Mouse (Mus musculus) limb, embryonic 15.5 days (tissue): Measurements from ENCODE around the gene Ccdc194. TPM values are rescaled to one million over a fixed set of nuclear protein-coding genes. Genes with fewer than 3 reads are reported as not detected.
A peak's percentile ranks its signal among the peaks of the same experiment; 100 is the strongest.

Experiments
- ATAC-seq: fragments of 200-750 bp; cut with Nextera tagmentation; 2 replicates; pipeline ENCODE4 v1.8.0; 2017; ENCODE audit warnings: low read depth, moderate TSS enrichment; ENCODE audit not compliant: insufficient number of reproducible peaks, low FRiP score, low TSS enrichment
- H3K27ac ChIP-seq: fragments of 300-500 bp; sonication (generic); 2 replicates; pipeline ENCODE4 v1.5.1; 2015; ENCODE audit warnings: moderate library complexity, mild to moderate bottlenecking, inconsistent platforms
- H3K27me3 ChIP-seq: fragments of 300-500 bp; sonication (generic); 2 replicates; pipeline ENCODE4 v1.6.1; 2015; ENCODE audit warnings: inconsistent platforms
- H3K36me3 ChIP-seq: fragments of 300-500 bp; sonication (generic); 2 replicates; pipeline ENCODE4 v1.6.1; 2015; ENCODE audit warnings: inconsistent platforms
- H3K4me1 ChIP-seq: fragments of 300-500 bp; sonication (generic); 2 replicates; pipeline ENCODE4 v1.6.1; 2015; ENCODE audit warnings: inconsistent platforms
- H3K4me2 ChIP-seq: fragments of 300-500 bp; sonication (generic); 2 replicates; pipeline ENCODE4 v1.6.1; 2015; ENCODE audit warnings: mild to moderate bottlenecking, inconsistent platforms
- H3K4me3 ChIP-seq: fragments of 300-500 bp; sonication (generic); 2 replicates; pipeline ENCODE4 v1.5.1; 2015; ENCODE audit warnings: mild to moderate bottlenecking, inconsistent platforms
- H3K9ac ChIP-seq: fragments of 300-500 bp; sonication (generic); 2 replicates; pipeline ENCODE4 v1.6.1; 2015; ENCODE audit warnings: inconsistent platforms
- H3K9me3 ChIP-seq: fragments of 300-500 bp; sonication (generic); 2 replicates; pipeline ENCODE4 v1.6.1; 2016; ENCODE audit warnings: inconsistent platforms
- WGBS: fragments of 180-500 bp; shearing (Covaris S2); methylation state at CpG from one replicate; pipeline ENCODE4 v1.1.7; 2015; 5-methylcytosine and 5-hydroxymethylcytosine counted together
- polyA plus RNA-seq: library from polyadenylated mRNA; unstranded; fragments of >200 nt; fragmentation: Nextera tagmentation; extraction: Ambion mirVana; gene quantifications from 2 replicates; pipeline ENCODE4 v1.2.1, GENCODE M21; 2015

Gene Ccdc194
- polyA plus RNA-seq, 1 experiment from 2014 or later: 1.5 TPM

- no peak within 1 kb of the TSS for H3K4me2 ChIP-seq
- H3K9me3 ChIP-seq: no peaks in the 10 kb centered on the region
- H3K9ac ChIP-seq: no peak within 1 kb of the TSS
- H3K36me3 ChIP-seq: no peaks in the 10 kb centered on the region
- WGBS: 71% methylated on average over 3 of the region's 3 CpGs
- H3K27me3 ChIP-seq: peaks cover 51% of the 10 kb centered on the region
- H3K4me3 ChIP-seq: no peak within 1 kb of the TSS
- H3K27ac ChIP-seq: no peak within 1 kb of the TSS
- H3K4me1 ChIP-seq: peaks cover 31% of the 10 kb centered on the region
- ATAC-seq: no peak
These were observed 41.0 kb upstream of the Ccdc194 start, which contains the start of gene Nxnl1 for GRCm38 (mm10) chr8:71566501-71566900. TSS of gene Nxnl1 (minus strand) at chr8:71566601.

DNA sequence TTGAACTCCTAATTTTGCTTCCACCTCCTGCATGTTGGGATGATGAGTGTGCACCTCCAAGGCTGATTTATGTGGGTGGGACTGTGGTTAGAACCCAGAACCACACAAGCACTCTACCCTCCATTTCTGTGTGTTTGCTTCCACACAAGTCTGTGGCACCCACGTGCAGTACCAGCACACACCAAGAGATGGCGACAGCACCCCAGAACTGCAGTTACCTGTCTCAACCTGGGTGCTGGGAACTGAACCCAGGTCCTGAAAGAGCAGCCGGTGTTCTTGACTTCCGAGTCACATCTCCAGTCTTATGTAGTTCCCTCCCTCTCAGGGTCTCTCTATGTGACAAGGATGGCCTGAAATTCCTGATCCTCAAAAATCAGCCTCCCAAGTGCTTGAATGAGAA lies 38.5 kb upstream of the Ccdc194 start:
- Histone ChIP-seq H3K4me1 (peaks cover 21% of the 10 kb centered on the region), H3K9me3 (no peaks in the 10 kb centered on the region), H3K4me3 (no peak overlapping the region), H3K36me3 (no peaks in the 10 kb centered on the region), H3K27me3 (peaks cover 73% of the 10 kb centered on the region), H3K9ac (no peak overlapping the region), H3K27ac (no peak overlapping the region), H3K4me2 (no peak overlapping the region)
- WGBS: 86% methylated on average over 4 of the region's 4 CpGs
- no peak for ATAC-seq

GRCm38 (mm10) chr8:71562751-71563150 lies 37.2 kb upstream of the Ccdc194 start:
- Histone ChIP-seq H3K4me3 (peak overlapping the region; percentile 32), H3K36me3 (no peaks in the 10 kb centered on the region), H3K4me1 (peaks cover 23% of the 10 kb centered on the region), H3K27ac (no peak overlapping the region), H3K9me3 (no peaks in the 10 kb centered on the region), H3K27me3 (peaks cover 77% of the 10 kb centered on the region), H3K4me2 (peak overlapping the region; percentile 54), H3K9ac (no peak overlapping the region)
- no peak for ATAC-seq
- WGBS: 1% methylated on average over 33 of the region's 33 CpGs

- H3K4me1 ChIP-seq: peaks cover 23% of the 10 kb centered on the region
- no peak overlapping the region for H3K4me2 ChIP-seq
- no peak overlapping the region for H3K27ac ChIP-seq
- no peaks in the 10 kb centered on the region for H3K36me3 ChIP-seq
- no peak overlapping the region for H3K9ac ChIP-seq
- 4% methylated on average over 15 of the region's 15 CpGs for WGBS
- no peak overlapping the region for H3K4me3 ChIP-seq
- H3K27me3 ChIP-seq: peaks cover 83% of the 10 kb centered on the region
- no peaks in the 10 kb centered on the region for H3K9me3 ChIP-seq
- no peak for ATAC-seq
These were observed 35.9 kb upstream of the Ccdc194 start for GRCm38 (mm10) chr8:71561401-71561800.

GRCm38 (mm10) chr8:71560765-71561164 lies 35.3 kb upstream of the Ccdc194 start:
- WGBS: 84% methylated on average over 5 of the region's 5 CpGs
- no peak for ATAC-seq
- Histone ChIP-seq H3K27me3 (peaks cover 84% of the 10 kb centered on the region), H3K4me1 (peaks cover 23% of the 10 kb centered on the region), H3K27ac (no peak overlapping the region), H3K9ac (no peak overlapping the region), H3K4me3 (no peak overlapping the region), H3K4me2 (no peak overlapping the region), H3K36me3 (no peaks in the 10 kb centered on the region), H3K9me3 (no peaks in the 10 kb centered on the region)

GRCm38 (mm10) chr8:71560071-71560470 lies 34.6 kb upstream of the Ccdc194 start:
- no peaks in the 10 kb centered on the region for H3K36me3 ChIP-seq
- ATAC-seq: no peak
- no peak overlapping the region for H3K9ac ChIP-seq
- H3K27ac ChIP-seq: no peak overlapping the region
- H3K4me2 ChIP-seq: no peak overlapping the region
- H3K4me3 ChIP-seq: no peak overlapping the region
- 75% methylated on average over 3 of the region's 3 CpGs for WGBS
- peaks cover 87% of the 10 kb centered on the region for H3K27me3 ChIP-seq
- no peaks in the 10 kb centered on the region for H3K9me3 ChIP-seq
- peaks cover 23% of the 10 kb centered on the region for H3K4me1 ChIP-seq

GRCm38 (mm10) chr8:71558958-71559690 lies 33.6 kb upstream of the Ccdc194 start:
- peak overlapping the region; percentile 69 for H3K4me2 ChIP-seq
- H3K9me3 ChIP-seq: no peaks in the 10 kb centered on the region
- H3K9ac ChIP-seq: peak overlapping the region; percentile 28; the same call in 1 of the 2 replicates
- no peak overlapping the region for H3K27ac ChIP-seq
- H3K36me3 ChIP-seq: no peaks in the 10 kb centered on the region
- H3K27me3 ChIP-seq: peaks cover 84% of the 10 kb centered on the region
- whole genome bisulfite sequencing: 2% methylated on average over 24 of the region's 24 CpGs
- H3K4me3 ChIP-seq: peak overlapping the region; percentile 40
- ATAC-seq: peak; percentile 32; the same call in 1 of the 2 replicates
- peaks cover 23% of the 10 kb centered on the region for H3K4me1 ChIP-seq

DNA sequence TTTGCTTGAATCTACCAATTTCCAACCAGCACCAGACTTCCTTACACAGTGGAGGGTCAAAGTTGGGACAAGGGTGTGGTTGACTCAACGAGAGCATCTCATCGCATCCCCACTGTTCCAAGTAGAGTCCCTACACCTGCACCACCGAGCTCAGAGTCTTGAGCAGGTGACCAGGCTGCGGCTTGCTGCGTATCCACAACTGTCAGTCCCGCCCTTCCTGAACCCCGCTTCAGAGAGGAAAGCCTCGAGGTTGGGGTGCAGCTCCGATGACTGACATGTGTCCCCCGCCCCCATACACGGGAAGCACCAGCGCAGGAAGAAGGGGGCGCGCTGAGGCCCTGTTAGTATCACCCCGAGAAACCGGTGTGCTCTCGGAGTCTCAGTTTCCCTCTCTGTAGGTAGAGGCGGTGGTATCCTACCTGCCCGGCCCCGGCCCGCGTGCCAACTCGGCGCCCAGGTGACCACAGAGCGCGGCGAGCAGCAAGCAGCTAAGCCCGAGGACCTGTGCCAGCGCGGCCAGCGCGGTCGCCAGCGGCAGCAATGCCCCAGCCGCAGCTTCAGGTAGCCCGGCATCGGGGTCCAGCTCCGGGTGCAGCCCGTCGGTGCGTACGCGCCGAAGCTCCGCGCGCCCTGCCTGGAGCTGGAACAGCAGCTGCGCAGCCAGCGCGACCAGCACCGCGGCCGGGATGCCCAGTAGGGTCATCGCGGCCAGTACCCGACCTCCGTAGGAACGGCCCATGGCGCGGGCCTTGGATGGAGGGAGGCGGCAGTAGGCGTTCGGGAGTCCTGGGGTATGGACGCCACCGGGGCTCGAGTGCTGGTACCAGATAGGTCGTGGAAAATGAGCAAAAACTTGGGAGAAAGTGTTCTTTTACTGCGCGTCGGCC lies 32.8 kb upstream of the Ccdc194 start, which contains the start of gene Tmem221:
TSS of gene Tmem221 (minus strand) at position 801 of the 887 bp plus-strand sequence.
- ATAC-seq: no peak
- WGBS: 5% methylated on average over 70 of the region's 70 CpGs
- H3K4me1 ChIP-seq: peaks cover 23% of the 10 kb centered on the region
- H3K27ac ChIP-seq: no peak within 1 kb of the TSS
- no peaks in the 10 kb centered on the region for H3K36me3 ChIP-seq
- peak within 1 kb of the TSS; percentile 28; the same call in 1 of the 2 replicates for H3K9ac ChIP-seq
- peaks cover 78% of the 10 kb centered on the region for H3K27me3 ChIP-seq
- no peaks in the 10 kb centered on the region for H3K9me3 ChIP-seq
- H3K4me2 ChIP-seq: peak within 1 kb of the TSS; percentile 69
- peak within 1 kb of the TSS; percentile 40 for H3K4me3 ChIP-seq

DNA sequence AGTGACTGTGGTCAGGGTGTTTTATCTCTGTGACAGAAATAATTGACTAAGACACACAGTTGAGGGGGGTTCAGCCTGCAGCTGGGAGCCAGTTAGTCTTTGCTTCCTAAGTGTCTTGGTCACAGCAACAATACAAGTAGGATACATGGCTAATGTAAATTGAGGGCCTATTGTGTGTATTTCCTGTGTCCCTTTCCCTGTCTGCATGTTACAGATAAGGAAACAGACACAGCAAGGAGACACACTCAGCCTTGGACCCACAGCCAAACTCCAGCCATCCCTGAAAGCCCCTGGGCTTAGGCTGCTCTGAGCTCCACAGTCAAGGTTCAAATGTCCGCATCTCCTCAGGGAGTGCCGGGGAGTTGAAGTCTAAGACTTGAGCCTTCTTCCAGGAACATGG lies 29.1 kb upstream of the Ccdc194 start:
- WGBS: 81% methylated on average over 2 of the region's 2 CpGs

GRCm38 (mm10) chr8:71554001-71554400 lies 28.5 kb upstream of the Ccdc194 start:
- Histone ChIP-seq H3K36me3 (peaks cover 4% of the 10 kb centered on the region; the same call in 1 of the 2 replicates), H3K9ac (no peak overlapping the region), H3K27ac (no peak overlapping the region), H3K4me1 (peaks cover 10% of the 10 kb centered on the region), H3K27me3 (peaks cover 38% of the 10 kb centered on the region), H3K9me3 (no peaks in the 10 kb centered on the region), H3K4me2 (no peak overlapping the region), H3K4me3 (no peak overlapping the region)
- no peak for ATAC-seq
- 72% methylated on average over 6 of the region's 6 CpGs for WGBS

More for the DNA sequence above, 29.1 kb upstream of the Ccdc194 start:
- peaks cover 13% of the 10 kb centered on the region for H3K4me1 ChIP-seq
- ATAC-seq: no peak
- no peak overlapping the region for H3K27ac ChIP-seq
- H3K9ac ChIP-seq: no peak overlapping the region
- H3K27me3 ChIP-seq: peaks cover 44% of the 10 kb centered on the region
- H3K9me3 ChIP-seq: no peaks in the 10 kb centered on the region
- H3K4me2 ChIP-seq: no peak overlapping the region
- no peak overlapping the region for H3K4me3 ChIP-seq
- no peaks in the 10 kb centered on the region for H3K36me3 ChIP-seq

GRCm38 (mm10) chr8:71552770-71553169 lies 27.3 kb upstream of the Ccdc194 start:
- no peak for ATAC-seq
- Histone ChIP-seq H3K27ac (no peak overlapping the region), H3K36me3 (peaks cover 14% of the 10 kb centered on the region), H3K4me3 (no peak overlapping the region), H3K4me1 (no peaks in the 10 kb centered on the region), H3K27me3 (peaks cover 25% of the 10 kb centered on the region), H3K9ac (no peak overlapping the region), H3K9me3 (no peaks in the 10 kb centered on the region), H3K4me2 (no peak overlapping the region)
- 44% methylated on average over 6 of the region's 6 CpGs for WGBS

DNA sequence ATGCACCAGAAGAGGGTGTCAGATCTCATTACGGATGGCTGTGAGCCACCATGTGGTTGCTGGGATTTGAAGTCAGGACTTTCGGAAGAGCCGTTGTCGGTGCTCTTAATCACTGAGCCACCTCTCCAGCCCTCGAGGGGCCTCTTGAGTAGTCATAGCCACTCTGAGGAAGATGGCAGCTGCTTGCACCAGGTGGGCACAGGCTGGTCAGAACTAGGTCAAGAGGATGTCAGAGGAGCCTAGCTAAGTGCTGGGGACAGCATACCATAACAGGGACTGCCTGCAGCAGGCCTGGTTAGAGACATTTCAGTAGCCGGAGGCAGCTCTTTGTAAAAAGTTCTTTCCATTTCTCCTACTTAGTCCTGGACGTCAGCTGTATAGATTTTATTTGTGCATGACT lies 25.2 kb upstream of the Ccdc194 start:
- ATAC-seq: no peak
- Histone ChIP-seq H3K9me3 (no peaks in the 10 kb centered on the region), H3K4me2 (no peak overlapping the region), H3K4me1 (no peaks in the 10 kb centered on the region), H3K36me3 (peaks cover 32% of the 10 kb centered on the region), H3K27ac (no peak overlapping the region), H3K27me3 (peaks cover 5% of the 10 kb centered on the region), H3K4me3 (no peak overlapping the region), H3K9ac (no peak overlapping the region)
- WGBS: 62% methylated on average over 7 of the region's 7 CpGs
